Mouse (Mus musculus) brain, embryonic 14.5 days (tissue): ENCODE measurements at regions not wholly inside any gene's neighbourhood (a gene's known extent, or its start where the extent isn't known, plus 50 kb on each side); places are given as distances from the start of the nearest gene placed in this dataset.

ENCODE experiments used
- CTCF ChIP-seq: fragments of 200-500 bp; IDR thresholded peaks from 2 replicates; pipeline ENCODE4 v1.5.1; 2012; ENCODE audit warnings: inconsistent platforms, mild to moderate bottlenecking, moderate library complexity, borderline replicate concordance; ENCODE audit not compliant: insufficient read depth, insufficient read length; ENCODE audit errors: extremely low read depth
- POLR2A ChIP-seq: fragments of 200-500 bp; IDR thresholded peaks from 2 replicates; pipeline ENCODE4 v1.6.1; 2012; ENCODE audit warnings: mild to moderate bottlenecking, inconsistent platforms, borderline replicate concordance; ENCODE audit not compliant: poor library complexity, insufficient read depth, insufficient read length, severe bottlenecking; ENCODE audit errors: extremely low read depth

DNA sequence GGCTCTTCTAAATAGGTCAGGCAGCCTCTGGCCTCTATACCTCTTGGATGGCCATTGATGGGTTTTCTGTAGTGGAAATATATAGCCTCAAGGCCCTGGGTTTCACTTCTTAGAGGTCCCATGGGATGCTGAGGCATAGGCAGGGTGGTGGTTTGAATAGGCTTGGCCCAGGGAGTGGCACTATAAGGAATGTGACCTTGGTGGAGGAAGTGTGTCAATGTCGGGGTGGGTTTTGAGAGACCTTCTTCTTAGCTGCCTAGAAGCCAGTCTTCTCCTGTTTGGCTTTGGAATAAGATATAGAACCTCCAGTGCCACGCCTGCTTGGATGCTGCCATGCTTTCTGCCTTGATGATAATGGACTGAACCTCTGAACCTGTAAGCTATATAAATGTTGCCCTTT, 59.5 kb upstream of the Hpcal1 start:
- TF ChIP-seq CTCF = no peak
- TF ChIP-seq POLR2A = no peak
